Mouse (Mus musculus) small intestine, adult 2 months (tissue): ENCODE measurements around the gene Agpat4.

Experiments
- CTCF ChIP-seq: fragments of 200-500 bp; IDR thresholded peaks from 2 replicates; pipeline ENCODE4 v1.5.1; 2012; ENCODE audit warnings: low read depth, mild to moderate bottlenecking, control low read depth, inconsistent platforms, low read length, moderate library complexity, mixed read lengths; ENCODE audit not compliant: insufficient replicate concordance, insufficient read length; ENCODE audit errors: extremely low read depth
- POLR2A ChIP-seq: fragments of 200-500 bp; IDR thresholded peaks from 2 replicates; pipeline ENCODE4 v1.6.1; 2012; ENCODE audit warnings: low read depth, mild to moderate bottlenecking, control low read depth, inconsistent platforms, low read length, moderate library complexity

- no peak for TF ChIP-seq CTCF
- TF ChIP-seq POLR2A = no peak
These were observed 141.5 kb downstream of the Agpat4 start for GRCm38 (mm10) chr17:12259957-12260356.
